Mouse (Mus musculus): Measurements from ENCODE around the gene Scg3. TPM values are rescaled to one million over a fixed set of nuclear protein-coding genes. Genes with fewer than 3 reads are reported as not detected.

Scg3 gene
- total RNA-seq (2021): under 1 TPM; 0.17 to 0.33 TPM
- long read RNA-seq, experiment 1: 0 reads
- long read RNA-seq, experiment 2: 0 reads

- peak; percentile 32 to 56 for DNase-seq
These were observed at the start of gene Scg3 for GRCm38 (mm10) chr9:75683426-75684191. Gene Scg3 (minus strand): TSS chr9:75684056.

- peak; percentile 45 to 73 for DNase-seq
These were observed 36.3 kb upstream of the Scg3 start for GRCm38 (mm10) chr9:75719952-75720687.

DNA sequence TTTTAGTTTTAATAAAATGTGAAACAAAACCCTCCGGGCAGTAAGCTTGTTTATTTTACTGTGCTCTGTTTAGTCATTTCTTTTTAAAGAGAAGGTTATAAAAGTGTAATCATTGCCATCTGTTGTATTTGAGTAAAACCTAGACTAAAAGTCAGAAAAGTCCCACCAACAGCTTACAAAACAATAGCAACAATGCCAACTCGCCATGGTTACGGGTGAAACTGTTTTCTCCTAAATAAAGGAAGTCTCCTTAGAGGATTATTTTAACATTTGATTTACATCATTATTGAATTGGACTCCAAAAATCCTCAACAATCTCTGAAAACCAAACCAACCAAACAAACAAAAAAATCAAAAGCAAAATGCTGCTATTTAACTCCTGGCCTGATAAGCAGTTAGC is 35.6 kb upstream of the Scg3 start:
- DNase-seq: peak; percentile 18 to 33

DNA sequence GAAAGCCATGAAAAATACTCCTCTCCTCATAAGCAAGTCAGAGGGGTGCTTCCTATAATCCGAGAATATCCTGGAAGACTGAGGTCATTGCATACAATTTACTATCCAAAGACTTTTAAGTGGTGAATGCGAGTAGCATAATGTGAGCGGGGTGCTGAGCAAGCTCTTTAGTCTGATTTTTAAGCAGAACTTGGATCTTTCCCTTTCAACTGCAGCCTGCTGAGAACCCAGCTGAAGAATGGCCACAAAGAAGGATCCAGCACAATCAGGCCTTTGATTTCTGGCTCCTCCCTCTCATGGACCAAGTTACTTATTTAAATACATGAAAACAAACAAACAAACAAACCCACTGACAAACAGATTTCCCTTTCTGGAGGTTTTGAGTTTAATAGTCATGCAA is 916 bp upstream of the Scg3 start:
- DNase-seq: no peak

DNA sequence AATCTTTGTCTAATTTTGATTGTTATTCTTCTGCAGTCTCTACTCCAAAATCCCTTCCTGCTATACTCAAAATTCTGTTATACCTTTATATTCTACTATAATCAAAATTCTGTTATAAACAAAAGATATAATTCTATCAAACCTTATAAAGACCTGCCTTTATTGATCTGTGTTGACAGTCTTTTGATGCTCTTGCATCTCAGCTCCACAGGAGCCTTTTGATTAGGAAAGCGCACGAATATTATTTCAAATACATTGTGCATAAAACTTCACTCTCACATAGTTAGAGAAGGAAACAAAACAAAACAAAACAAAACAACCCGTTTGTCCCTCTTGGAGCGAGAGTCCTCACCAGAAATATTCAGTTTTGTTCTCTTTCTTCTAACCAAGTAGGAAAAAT is 436 bp upstream of the Scg3 start:
- DNase-seq: no peak

GRCm38 (mm10) chr9:75680606-75681005 is 3.2 kb downstream of the Scg3 start:
- DNase-seq: no peak

DNA sequence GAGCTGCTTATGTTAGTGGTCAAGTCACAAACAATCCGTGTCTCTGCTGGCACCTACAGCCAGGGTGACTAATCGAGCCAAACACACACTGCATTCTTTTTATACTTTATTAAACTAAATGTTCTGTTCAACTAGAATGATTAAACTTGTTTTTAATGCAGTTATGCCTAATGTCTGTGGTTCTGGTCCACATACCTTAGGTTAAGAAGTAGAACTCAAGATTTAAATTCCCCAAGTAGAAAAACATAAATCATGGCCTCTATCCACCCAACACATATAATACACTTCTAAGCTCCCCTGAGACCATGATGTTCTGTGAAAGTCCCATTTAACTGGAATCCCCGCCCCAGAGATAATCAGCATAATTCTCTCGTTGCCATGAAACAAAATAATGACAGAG is 4.2 kb downstream of the Scg3 start:
- DNase-seq: no peak

DNA sequence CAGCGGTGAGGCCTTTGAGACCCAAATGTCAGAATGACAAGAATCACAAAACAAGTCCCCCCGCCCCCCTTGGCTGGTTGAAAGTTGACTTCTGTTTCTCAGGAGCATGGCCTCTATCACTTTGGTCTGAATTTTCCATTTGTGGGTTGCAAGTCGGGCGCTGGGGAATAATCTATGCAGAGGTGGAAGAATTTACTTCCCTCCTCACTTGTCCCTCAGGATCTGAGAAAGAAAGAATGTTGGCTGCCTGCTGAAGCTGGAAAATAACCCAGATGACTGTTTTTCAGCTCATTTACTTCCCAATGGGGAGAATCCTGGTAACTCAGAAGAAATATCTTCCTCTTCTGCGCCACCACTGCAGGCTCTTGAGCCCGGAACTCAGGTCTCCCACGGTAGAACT is 5.5 kb downstream of the Scg3 start:
- DNase-seq: peak in 1 of 2 experiments; percentile 19

DNA sequence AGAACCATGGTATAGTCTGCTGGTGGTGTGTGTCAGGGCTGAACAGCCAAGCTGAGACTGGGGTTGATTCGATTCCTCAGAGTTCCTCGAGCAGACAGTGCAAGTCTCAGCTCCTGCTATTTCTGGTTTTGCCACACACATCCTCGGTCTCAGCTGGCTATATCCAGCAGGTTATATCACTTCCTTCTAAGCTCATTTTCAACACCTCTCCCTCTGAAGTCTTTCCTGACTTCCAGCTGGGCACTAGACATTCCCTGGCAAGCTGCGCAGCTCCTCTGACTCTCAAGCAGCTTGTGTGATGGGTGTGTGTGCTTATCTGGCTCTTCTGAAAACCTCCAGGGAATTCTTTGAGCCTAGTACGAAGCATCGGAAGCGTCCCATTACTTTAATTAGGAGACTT is 7.6 kb downstream of the Scg3 start:
- peak in 1 of 2 experiments; percentile 11 for DNase-seq

DNA sequence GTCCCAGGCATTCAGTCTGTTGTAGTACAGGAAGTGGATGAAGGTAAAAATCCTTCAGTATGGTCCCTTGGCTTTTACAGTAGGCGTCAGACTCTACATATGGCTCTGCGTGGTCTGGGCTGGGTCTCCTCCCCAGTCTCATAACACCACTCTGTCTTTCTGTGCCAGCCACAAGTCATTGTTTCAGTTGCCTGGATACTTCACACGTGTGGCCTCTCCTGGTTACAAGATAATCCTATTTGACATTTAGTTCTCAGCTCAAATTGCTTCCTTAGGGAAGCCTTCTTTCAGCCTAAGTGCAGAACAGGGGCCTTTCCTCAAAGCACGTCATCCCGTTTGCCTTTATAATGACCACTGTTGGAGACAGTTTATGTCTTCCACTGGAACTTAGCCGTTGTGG is 11.1 kb downstream of the Scg3 start:
- no peak for DNase-seq

- peak; percentile 11 for DNase-seq
These were observed 17.2 kb downstream of the Scg3 start for GRCm38 (mm10) chr9:75666612-75667011.

GRCm38 (mm10) chr9:75665364-75665763 is 18.5 kb downstream of the Scg3 start:
- no peak for DNase-seq

GRCm38 (mm10) chr9:75660917-75661316 is 22.9 kb downstream of the Scg3 start:
- DNase-seq: no peak

DNA sequence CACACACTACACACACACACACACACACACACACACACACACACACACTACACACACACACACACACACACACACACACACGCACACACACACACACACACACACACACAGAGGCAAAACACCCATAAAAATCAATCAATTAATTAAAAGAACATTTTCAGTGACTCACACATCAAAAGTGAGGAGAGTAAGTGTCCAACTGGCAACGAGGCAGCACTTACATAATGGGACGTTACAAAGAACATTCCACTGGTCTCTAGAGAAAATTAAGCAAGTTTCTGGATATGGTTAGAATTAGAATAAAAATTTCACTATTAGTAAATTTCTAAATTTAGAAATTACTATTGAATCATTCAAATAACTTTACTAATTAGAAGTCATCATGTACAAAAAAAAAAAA is 27.4 kb downstream of the Scg3 start:
- DNase-seq: peak; percentile 47 to 55

DNA sequence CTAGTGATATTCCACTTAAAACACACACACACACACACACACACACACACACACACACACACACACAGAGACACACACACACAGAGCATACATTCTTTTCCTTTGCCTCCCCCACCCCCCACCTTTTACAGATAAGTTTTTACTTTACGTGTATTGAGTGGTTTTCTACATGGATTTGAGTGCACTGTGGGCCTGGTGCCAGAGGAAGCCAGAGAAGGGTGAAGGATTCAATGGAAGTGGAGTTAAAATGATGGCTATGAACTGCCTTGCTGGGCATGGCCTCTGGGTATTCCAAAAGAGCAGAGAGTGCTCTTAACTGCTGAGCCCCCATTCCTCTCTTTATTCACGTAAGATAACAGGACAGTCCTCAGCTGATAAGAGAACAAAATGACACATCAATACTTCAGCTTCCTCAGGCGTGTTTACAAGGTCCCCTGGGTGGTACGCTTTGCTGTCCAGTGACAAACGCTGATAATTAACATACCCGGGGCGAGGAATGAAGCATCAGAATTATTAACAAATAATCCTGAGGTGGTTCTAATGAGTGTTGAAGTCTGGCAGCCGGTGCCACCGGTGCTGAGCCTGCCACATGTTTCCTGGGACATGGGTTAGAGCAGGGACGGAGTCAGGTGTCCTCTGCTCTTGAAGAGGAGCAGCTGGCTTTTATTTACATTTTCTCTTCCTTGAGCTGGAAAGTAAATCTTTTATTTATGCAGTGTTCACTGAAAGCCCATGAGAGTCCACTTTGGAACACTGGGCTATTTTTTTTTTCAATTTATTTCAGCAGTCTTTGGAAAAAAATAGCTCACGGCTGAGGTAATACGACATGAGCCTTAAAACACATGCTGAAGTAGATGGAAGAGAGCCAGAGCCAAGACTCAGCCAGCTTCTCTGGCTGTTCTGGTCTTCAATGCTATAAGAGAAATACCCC is 29.6 kb downstream of the Scg3 start:
- DNase-seq: peak; percentile 62 to 67

DNA sequence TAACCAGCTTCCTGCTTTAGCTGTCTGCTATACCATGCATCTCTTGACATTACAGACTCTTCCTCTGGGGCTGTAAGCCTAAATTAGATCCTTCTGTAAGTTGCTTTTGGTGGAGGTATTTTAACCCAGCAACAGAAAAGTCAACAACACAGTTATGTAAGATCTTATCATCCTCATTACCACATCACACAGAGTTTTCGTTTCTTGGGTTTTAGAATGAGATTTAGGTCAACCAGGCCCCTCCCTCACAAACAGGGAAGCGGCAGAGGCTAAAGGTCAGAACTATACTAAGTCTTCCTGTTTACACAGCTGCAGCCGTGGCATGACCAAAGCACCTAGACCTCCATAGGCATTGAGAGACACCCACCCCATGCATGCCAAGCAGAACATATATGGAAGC is 38.5 kb downstream of the Scg3 start:
- DNase-seq: no peak

DNA sequence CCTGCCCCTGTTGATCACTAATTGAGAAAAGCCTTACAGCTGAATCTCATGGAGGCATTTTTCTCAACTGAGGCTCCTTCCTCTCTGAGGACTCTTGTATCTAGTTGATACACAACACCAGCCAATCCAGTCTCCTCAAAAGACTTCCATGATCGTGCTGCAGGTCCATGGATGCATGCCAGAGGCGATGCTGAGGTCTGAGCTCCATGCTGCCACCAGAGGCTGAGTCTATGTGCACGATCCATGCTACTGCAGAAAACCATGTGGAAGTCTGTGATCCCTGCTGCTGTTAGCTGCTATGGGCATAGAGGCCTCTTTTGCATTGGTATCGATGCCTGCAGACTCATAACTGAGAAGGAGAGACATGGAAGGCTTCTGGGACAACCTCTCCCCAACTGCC is 49.6 kb downstream of the Scg3 start:
- no peak for DNase-seq

DNA sequence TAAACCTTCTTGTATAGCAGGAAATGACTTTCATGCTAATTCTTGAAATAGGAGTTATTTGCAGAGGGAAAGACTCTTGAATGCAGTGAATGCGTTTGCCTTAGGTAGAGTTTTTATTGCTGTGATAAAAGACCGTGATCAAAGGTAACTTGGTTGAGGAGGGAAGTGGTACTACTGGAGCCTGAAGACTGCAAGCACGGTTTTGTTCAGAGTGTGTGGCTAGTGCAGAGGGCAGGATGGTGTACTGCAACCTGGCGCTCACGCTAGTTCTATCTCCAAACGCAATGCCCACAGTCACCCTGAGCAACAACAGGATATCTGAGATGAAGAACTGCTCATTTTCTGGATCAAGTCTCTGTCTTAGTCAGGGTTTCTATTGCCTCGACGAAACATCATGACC is 50.3 kb downstream of the Scg3 start:
- DNase-seq: no peak

- DNase-seq: peak; percentile 15 to 37
These were observed 51.0 kb downstream of the Scg3 start for GRCm38 (mm10) chr9:75632902-75633301.

DNA sequence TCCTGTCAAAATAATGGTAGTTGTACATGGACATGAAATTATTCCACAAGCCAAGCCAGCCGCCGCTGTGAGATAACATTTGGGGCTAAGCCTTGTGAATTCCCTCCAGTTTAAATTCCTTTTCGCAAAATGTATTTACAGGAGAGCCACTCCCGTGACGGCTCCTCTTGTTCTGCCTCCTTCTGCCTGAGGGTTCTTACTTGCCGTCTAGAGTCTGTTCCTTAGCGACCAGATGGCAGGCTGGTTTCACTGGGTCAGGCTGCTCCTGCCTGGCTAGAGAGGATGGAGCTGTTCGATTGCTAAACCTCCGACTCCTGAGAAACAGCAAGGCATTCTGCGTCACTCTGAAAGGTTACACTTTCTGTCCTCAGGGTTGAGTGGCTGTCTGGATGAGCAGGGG is 51.7 kb downstream of the Scg3 start:
- DNase-seq: no peak

GRCm38 (mm10) chr9:75630823-75631454 is 52.9 kb downstream of the Scg3 start:
- peak in 1 of 2 experiments; percentile 35 for DNase-seq

- DNase-seq: peak in 1 of 2 experiments; percentile 45
These were observed 57.6 kb downstream of the Scg3 start for GRCm38 (mm10) chr9:75626308-75626604.

Measured in heart, adult 18-20 months (tissue).